Mouse (Mus musculus) layer of hippocampus, postnatal 36 days (tissue): ENCODE results near the gene Slc9a9. TPM values are rescaled to one million over a fixed set of nuclear protein-coding genes. Genes with fewer than 3 reads are reported as not detected.

Experiments
- DNase-seq, 2 experiments: peaks; one replicate each; pipeline ENCODE4 v3.0.0; 2022
- total RNA-seq, 2 experiments: library from RNA; stranded (reverse); gene quantifications; 2 replicates each; pipeline ENCODE4 v1.2.3; 2021

Gene Slc9a9
- total RNA-seq, 2 experiments from 2014 or later: 15.1 to 16.4 TPM

- peak; percentile 18 to 22 for DNase-seq
Measured at GRCm38 (mm10) chr9:94958382-94958781, 288.7 kb downstream of the Slc9a9 start.

- no peak for DNase-seq
Measured at GRCm38 (mm10) chr9:94968596-94969120, 298.9 kb downstream of the Slc9a9 start.

GRCm38 (mm10) chr9:94969131-94969530 lies 299.4 kb downstream of the Slc9a9 start:
- peak in 1 of 2 experiments; percentile 21 for DNase-seq

DNA sequence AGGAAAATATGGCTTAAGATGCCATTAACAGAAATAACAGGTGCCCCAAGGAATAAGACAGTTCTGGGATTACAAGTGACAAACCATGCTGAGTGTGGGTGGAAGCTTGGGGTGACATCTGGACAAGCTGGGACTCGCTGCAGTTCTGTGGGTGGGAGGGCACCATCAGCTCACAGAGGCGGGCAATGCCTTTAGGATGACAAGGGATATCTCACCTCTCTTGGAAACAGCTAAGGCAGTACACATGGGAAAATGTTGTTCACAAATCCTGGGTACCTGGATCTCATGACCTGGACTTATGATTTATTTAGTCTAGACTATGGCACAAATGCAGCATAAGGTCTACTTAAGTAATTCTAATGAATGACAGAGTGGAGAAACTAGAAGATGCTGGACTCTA lies 302.3 kb downstream of the Slc9a9 start:
- DNase-seq: no peak

- no peak for DNase-seq
Measured at GRCm38 (mm10) chr9:94972693-94973092, 303.0 kb downstream of the Slc9a9 start.

- no peak for DNase-seq
Measured at GRCm38 (mm10) chr9:94976191-94976590, 306.5 kb downstream of the Slc9a9 start.

DNA sequence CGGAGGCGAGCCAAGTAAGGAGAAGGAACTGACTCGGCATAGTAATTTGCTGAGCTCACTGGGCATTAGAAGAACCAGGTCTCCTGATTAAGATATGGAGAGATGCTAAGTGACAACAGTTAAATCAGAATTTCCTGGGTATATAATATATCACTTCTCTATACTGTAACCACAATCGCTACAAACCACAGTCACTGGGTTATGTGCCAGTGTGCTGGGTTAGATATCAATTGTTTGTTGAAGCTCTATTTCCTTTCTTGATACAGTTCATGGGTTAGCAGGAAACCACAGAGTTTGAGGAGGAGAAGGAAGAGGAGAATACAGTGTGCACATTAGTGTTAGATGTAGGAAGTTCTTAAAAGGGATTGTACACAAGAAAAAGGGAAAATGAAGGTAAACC lies 323.9 kb downstream of the Slc9a9 start:
- DNase-seq: no peak

- no peak for DNase-seq
Measured at GRCm38 (mm10) chr9:95020136-95020706, 350.5 kb downstream of the Slc9a9 start.

DNA sequence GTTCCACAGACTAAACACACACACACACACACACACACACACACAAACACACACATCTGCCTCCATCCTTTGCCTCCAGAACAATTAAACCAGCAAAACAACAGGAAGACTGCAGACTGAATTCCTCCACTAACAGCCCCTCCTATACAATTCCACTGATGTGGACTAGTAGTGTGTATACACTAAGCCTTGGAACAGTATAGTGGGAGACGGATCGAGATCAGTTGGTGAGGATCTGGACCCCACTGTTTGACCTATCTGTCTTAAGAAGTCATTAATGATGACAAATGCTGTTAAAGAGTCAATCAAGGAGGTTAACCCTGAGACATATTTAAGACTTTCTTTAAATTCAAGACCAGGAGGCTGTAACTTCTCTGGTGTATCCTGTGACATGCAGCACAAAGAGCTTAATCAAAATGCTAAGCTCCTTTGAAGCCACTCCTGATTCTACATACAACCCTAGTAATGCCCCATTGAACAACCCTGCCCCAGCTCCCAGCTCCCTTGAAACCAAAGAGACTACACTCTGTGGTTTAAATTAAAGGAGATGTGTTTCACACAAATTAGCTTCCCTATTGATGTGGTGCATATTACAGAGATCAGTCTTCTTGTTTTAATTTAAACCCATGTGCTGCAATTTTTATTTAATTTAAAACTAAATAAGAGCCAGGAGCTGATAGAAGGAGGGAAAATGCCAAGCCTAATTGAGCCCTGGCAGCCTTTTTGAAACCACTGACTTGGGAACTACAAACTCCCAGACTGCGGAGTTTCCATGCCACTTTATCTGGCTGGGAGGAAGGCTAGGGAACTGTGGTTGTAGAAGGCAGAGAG lies 364.6 kb downstream of the Slc9a9 start:
- DNase-seq: no peak

DNA sequence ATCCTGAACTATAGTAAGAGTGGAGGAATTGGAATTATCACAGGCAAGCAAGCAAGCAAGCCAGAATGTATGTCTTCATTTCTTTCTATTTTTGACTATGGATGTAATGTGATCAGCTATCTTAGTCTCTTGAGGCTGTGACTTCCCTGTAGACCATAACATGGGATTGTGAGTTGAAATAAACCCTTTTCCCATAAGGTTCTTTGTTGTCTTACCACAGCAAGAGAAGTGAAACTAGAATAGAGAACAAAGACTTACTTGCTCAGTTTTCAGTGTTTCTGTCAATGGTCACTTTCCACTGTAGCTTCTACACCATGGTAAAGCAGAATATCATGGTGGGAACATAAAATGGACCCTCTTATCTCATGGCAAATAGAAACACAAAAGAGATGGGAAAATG lies 366.5 kb downstream of the Slc9a9 start:
- no peak for DNase-seq

DNA sequence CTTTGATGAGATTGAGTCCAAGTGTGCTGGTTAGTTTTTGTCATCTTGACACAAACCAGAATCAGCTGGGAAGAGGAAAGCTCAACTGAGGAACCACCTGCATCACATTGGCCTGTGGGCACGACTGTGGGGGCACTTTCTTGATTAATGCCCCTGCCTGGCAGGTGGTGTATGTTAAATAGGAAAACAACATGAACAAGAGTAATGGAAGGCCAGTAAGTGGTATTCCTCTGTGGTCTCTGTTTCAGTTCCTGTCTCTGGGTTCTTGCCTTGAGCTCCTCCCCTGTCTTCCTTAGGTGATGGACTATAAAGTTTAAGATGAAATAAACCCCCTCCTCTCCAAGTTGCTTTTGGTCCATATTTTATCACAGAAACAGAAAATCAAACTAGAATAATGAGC lies 372.7 kb downstream of the Slc9a9 start:
- DNase-seq: no peak

GRCm38 (mm10) chr9:95052160-95052559 lies 382.5 kb downstream of the Slc9a9 start:
- DNase-seq: no peak

DNA sequence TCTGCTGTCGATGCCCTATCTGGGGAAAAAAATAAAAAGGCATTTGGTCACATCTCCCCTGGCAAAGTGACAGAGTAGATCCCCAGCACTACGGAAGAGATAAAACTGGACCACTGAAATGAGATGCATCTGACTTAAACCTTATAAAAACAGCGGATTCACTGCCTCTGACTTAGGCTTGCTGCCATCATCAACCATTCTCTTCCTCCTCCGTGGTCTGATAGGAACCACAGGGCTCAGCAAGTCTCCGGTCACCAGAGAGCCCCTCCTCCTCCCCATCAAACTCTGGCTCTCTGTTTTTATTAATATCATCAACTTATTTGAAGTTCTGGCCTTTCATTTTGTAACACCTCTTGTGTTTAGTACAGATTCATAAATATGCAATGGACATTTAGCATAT lies 383.5 kb downstream of the Slc9a9 start:
- no peak for DNase-seq

DNA sequence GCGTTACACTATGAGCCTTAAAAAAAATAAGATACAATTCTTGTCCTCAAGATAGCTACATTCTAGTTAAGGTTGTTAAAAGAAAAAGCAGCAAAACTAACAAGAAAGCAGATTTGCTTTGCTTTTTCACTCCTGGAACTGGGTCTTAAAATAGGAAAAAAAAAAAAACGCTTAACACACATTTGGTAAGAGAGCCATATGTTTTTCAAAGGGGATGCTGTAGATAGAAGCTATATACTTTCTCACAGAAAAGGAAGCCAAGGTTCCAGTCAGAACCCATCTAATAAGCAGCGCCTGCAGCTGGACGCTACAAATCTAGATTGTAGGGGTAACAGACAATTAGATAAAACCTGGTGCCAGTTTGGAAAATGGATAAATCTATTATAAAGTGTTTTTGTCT lies 386.1 kb downstream of the Slc9a9 start:
- DNase-seq: no peak

- no peak for DNase-seq
Measured at GRCm38 (mm10) chr9:95060702-95061101, 391.0 kb downstream of the Slc9a9 start.

GRCm38 (mm10) chr9:95067037-95067436 lies 397.3 kb downstream of the Slc9a9 start:
- no peak for DNase-seq

DNA sequence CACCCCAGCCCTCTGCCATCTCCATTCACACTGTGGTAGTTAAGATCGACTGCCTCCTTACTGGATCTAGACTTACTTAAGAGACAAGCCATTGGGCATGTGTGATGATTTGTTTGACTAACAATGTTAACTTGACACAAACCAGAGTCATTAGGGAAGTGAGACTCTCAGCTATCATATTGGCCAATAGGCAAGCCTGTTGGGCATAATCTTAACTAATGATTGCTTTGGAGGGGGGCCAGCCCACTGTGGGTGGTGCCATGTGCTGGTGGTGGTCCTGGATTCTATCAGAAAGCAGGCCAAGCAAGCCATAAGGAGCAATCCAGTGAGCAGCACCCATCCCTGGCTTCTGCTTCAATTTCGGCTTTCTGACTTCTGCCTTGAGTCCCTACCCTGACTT lies 398.8 kb downstream of the Slc9a9 start:
- DNase-seq: no peak

DNA sequence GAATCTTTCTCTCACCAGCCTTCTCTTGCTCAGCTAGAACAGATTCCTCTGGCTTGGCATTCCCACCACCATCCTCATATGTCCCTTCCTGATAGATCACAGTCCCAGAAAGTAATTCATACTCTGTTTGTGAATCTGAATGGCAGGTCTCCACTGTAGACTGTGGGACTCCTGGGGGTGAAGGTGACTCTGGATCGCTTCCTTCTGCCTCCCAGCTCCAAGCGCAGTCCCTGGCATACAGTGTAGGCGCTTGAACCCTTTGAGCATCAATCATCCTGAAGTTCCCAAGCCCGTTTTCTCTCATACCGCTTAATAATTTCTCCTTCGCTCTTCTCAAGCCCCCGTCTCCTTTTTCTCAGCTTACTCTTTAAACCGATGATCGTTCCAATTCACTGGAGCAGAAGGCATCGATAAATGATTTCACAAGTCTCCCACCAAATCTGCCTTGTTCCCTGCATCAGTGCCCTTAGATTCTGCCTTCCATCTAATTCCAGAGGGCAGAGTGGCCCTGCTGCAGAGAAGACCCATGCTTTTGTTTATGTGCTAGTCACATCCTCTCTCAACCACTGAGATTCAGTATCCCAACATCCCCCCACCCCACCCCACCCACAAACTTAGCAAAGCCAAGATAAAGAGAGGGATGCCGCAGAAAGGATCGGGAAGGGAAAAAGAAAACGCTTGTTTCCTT lies 401.3 kb downstream of the Slc9a9 start:
- DNase-seq: no peak

DNA sequence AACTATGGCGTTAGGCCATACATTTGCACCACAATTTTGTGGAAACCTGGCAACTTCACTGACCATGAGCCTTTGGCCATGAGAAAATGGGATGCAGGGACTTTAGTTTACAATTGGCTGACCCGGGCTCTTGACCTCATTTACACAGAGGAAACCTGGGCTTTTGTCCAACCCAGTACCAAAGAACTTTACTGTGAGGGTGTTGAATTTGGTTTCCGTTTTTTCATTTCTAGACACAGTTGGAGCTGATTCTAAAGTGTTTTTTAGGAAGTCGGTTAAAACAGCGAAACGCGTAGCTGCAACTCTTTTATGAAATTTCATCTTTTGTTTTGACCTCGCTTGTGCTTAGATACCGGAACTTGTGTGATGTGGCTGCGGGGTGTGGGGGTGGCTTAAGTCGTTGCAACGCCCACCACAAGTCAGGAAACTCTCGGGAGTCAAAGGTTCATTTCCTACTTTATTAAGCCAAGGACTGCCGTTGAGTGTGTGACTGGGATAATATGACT lies 402.8 kb downstream of the Slc9a9 start:
- no peak for DNase-seq

DNA sequence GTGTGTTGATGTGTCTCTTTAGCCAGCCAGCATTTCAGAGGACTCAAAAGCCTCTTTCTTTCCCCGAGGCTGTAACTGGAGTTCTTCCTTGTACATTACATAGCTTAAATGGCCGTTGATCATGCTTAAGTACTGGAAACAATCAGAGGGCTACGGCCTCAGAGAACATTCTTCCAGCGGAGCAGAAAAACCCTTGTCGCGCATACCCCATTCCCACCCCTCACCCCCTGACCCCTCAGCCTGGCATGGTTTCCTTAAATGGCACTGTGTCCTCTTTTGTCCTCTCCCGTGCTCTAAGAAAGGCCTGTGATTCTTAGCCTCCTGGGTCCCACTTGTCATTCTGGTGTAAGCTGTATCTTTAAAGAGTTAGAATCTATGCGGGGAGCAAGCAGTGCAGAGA lies 404.0 kb downstream of the Slc9a9 start:
- no peak for DNase-seq

DNA sequence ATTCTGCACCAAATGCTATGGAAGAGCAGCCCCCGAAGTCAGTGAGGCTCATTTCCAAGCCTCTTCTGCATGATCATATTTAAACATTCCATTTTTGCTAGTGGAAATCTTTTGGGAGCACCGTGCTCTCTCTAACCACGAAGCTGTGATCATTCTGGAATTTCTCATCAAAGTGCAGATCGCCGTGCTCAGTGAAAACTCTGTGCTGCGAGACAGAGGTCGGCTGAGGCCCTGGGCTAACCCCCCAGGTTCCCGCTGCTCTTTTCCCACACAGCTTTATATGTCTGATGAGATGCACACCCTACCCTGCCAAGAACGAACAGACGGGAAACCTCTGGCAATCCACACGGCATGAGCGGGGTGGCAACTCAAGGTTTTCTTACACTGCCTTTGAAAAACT lies 406.1 kb downstream of the Slc9a9 start:
- no peak for DNase-seq

DNA sequence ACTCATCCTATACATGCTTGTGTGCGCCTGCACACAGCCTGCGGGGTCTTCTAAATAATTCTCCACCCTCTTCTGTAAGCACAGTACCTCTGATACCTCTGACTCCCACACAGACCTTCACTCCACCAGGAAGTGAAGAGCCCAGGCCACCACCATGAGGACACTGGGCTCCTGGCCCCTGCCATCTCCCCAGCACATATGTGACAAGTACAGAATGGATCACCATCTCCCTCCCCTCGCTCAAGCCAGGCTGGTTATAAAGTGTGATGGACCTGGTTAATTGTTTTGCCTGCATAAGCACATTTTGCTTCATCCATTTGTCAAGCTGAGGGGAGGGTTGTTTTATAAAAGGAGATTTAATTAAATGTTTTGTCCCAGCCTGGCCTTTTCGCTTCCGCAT lies 408.2 kb downstream of the Slc9a9 start:
- DNase-seq: no peak

DNA sequence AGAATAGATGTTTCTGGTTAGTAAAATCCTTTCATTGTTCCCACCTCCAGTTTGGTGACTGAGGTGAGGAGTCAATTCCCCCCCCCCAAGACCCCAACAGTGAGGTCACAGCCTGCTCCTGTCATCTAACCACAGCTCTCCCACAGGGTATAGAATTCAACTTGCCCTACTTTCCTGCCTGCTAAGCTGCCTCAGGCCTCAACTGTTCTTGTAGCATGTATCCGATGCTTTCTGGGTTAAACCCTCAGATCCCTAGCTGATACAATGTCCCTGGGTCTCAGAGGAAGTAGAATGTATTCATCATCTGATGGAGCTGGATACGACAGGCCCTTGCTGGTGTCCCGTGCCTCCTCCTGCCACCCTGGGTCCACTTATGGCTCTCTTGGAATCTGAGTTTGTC lies 408.9 kb downstream of the Slc9a9 start:
- DNase-seq: no peak
